Mouse (Mus musculus) limb, embryonic 12.5 days (tissue): ENCODE data around the gene Gm40193. TPM values are rescaled to one million over a fixed set of nuclear protein-coding genes. Genes with fewer than 3 reads are reported as not detected.

ENCODE experiments used
- ATAC-seq: fragments of 200-750 bp; cut with Nextera tagmentation; 2 replicates; pipeline ENCODE4 v1.8.0; 2017; ENCODE audit warnings: low read depth, moderate TSS enrichment; ENCODE audit not compliant: insufficient number of reproducible peaks, insufficient read depth, low FRiP score, low TSS enrichment
- H3K27ac ChIP-seq: fragments of 300-500 bp; sonication (generic); 2 replicates; pipeline ENCODE4 v1.5.1; 2016; ENCODE audit warnings: mild to moderate bottlenecking, moderate library complexity
- H3K27me3 ChIP-seq: fragments of 300-500 bp; sonication (generic); 2 replicates; pipeline ENCODE4 v1.6.1; 2016; ENCODE audit warnings: mild to moderate bottlenecking, moderate library complexity
- H3K36me3 ChIP-seq: fragments of 300-500 bp; sonication (generic); 2 replicates; pipeline ENCODE4 v1.6.1; 2016; ENCODE audit warnings: mild to moderate bottlenecking, moderate library complexity
- H3K4me1 ChIP-seq: fragments of 300-500 bp; sonication (generic); replicated peaks from 2 replicates; pipeline ENCODE4 v1.6.1; 2016
- H3K4me2 ChIP-seq: fragments of 300-500 bp; sonication (generic); 2 replicates; pipeline ENCODE4 v1.6.1; 2016; ENCODE audit warnings: mild to moderate bottlenecking, moderate library complexity
- H3K4me3 ChIP-seq: fragments of 300-500 bp; sonication (generic); replicated peaks from 2 replicates; pipeline ENCODE4 v1.5.1; 2016; ENCODE audit warnings: mild to moderate bottlenecking
- H3K9ac ChIP-seq: fragments of 300-500 bp; sonication (generic); replicated peaks from 2 replicates; pipeline ENCODE4 v1.6.1; 2016; ENCODE audit warnings: mild to moderate bottlenecking, moderate library complexity
- H3K9me3 ChIP-seq: fragments of 300-500 bp; sonication (generic); 2 replicates; pipeline ENCODE4 v1.6.1; 2016; ENCODE audit warnings: mild to moderate bottlenecking, moderate library complexity
- WGBS: fragments of 180-500 bp; shearing (Covaris S2); methylation state at CpG from one replicate; pipeline ENCODE4 v1.1.7; 2016; 5-methylcytosine and 5-hydroxymethylcytosine counted together
- polyA plus RNA-seq: library from polyadenylated mRNA; unstranded; fragments of >200 nt; fragmentation: Nextera tagmentation; extraction: Ambion mirVana; gene quantifications from 2 replicates; pipeline ENCODE4 v1.2.1, GENCODE M21; 2016

Gene Gm40193
- polyA plus RNA-seq, 1 experiment from 2014 or later = not detected

- H3K4me2 ChIP-seq = peak overlapping the region; percentile 57
- peaks cover 10% of the 10 kb centered on the region; the same call in 1 of the 2 replicates for H3K4me1 ChIP-seq
- peak overlapping the region; percentile 63 for H3K9ac ChIP-seq
- H3K9me3 ChIP-seq = no peaks in the 10 kb centered on the region
- WGBS = 11% methylated on average over 41 of the region's 41 CpGs
- H3K27ac ChIP-seq = peak overlapping the region; percentile 70; the same call in 1 of the 2 replicates
- H3K27me3 ChIP-seq = peaks cover 11% of the 10 kb centered on the region
- ATAC-seq = 0 out of 2 replicates have a peak, but pooled peaks have one; percentile 33
- H3K4me3 ChIP-seq = peak overlapping the region; percentile 31
- H3K36me3 ChIP-seq = no peaks in the 10 kb centered on the region
Measured at GRCm38 (mm10) chr11:70520178-70520769, 12.5 kb downstream of the Gm40193 start.

- ATAC-seq = no peak
- Histone ChIP-seq H3K4me3 (peak within 1 kb of the TSS; percentile 31), H3K27me3 (peaks cover 11% of the 10 kb centered on the region), H3K27ac (0 out of 2 replicates have a peak within 1 kb of the TSS, but pooled peaks have one; percentile 70), H3K9ac (peak within 1 kb of the TSS; percentile 63), H3K36me3 (no peaks in the 10 kb centered on the region), H3K9me3 (no peaks in the 10 kb centered on the region), H3K4me1 (peaks cover 10% of the 10 kb centered on the region; the same call in 1 of the 2 replicates), H3K4me2 (peak within 1 kb of the TSS; percentile 57)
- 88% methylated on average over 10 of the region's 10 CpGs for WGBS
Measured at GRCm38 (mm10) chr11:70518923-70519322, 13.8 kb downstream of the Gm40193 start, which contains the start of gene Gltpd2. Gltpd2 (plus strand) TSS chr11:70519196.

GRCm38 (mm10) chr11:70518436-70518835 is 14.3 kb downstream of the Gm40193 start:
- Histone ChIP-seq H3K9ac (no peak overlapping the region), H3K36me3 (no peaks in the 10 kb centered on the region), H3K27ac (no peak overlapping the region), H3K27me3 (peaks cover 11% of the 10 kb centered on the region), H3K9me3 (no peaks in the 10 kb centered on the region), H3K4me1 (peaks cover 10% of the 10 kb centered on the region; the same call in 1 of the 2 replicates), H3K4me2 (no peak overlapping the region), H3K4me3 (no peak overlapping the region)
- no peak for ATAC-seq
- WGBS = 67% methylated on average over 1 of the region's 1 CpGs

DNA sequence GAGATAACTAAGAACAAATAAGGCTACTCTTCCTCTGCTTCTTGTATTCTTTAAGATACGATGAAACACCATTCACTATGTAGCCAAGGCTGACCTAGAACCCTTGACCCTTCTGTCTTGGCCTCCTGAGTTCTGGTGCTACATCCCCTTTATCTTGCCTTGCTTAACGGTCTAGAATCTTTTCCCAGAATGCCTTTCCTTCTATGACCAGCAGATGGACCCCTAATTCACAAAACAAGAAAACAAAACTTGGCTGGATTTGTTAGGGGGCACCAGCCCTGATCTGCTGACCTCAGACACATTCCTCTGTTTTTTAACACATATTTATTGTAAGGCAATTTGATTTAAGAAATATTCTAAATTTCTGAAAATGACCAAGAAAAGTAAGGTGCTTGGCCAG is 16.4 kb downstream of the Gm40193 start:
- no peak overlapping the region for H3K4me3 ChIP-seq
- H3K9ac ChIP-seq = no peak overlapping the region
- H3K36me3 ChIP-seq = no peaks in the 10 kb centered on the region
- no peak overlapping the region for H3K27ac ChIP-seq
- H3K4me1 ChIP-seq = peaks cover 10% of the 10 kb centered on the region; the same call in 1 of the 2 replicates
- ATAC-seq = no peak
- WGBS = 13% methylated on average over 2 of the region's 2 CpGs
- H3K9me3 ChIP-seq = no peaks in the 10 kb centered on the region
- H3K4me2 ChIP-seq = no peak overlapping the region
- peaks cover 11% of the 10 kb centered on the region for H3K27me3 ChIP-seq

- Histone ChIP-seq H3K36me3 (no peaks in the 10 kb centered on the region), H3K27ac (no peak within 1 kb of the TSS), H3K27me3 (0 out of 2 replicates have a peak, but pooled peaks cover 3% of the 10 kb centered on the region), H3K9me3 (no peaks in the 10 kb centered on the region), H3K4me3 (no peak within 1 kb of the TSS), H3K9ac (no peak within 1 kb of the TSS), H3K4me2 (no peak within 1 kb of the TSS), H3K4me1 (peaks cover 4% of the 10 kb centered on the region; the same call in 1 of the 2 replicates)
- 90% methylated on average over 7 of the region's 7 CpGs for WGBS
- ATAC-seq = no peak
Measured at GRCm38 (mm10) chr11:70514288-70514687, 18.5 kb downstream of the Gm40193 start, which contains the start of gene Vmo1. Vmo1 (minus strand) TSS chr11:70514616.

DNA sequence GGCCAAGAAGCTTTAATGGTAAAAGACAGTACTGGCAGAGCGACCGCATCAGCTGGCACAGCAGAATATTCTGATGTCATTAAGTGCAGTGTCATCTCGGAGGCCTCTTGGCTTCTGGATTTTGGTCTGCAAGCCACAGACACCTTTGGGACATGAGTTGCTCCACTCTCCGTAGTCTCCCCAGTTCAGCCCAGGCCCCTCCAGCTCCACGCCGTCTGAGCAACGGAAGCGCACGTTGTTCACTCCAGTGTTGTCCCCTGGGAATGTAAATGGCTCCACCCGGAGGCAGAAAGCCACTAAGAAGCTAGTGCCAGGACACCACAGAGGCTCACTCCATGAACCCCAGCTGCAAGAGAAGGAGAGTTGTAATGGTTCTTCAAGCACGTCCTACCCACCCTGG is 19.2 kb downstream of the Gm40193 start:
- H3K4me1 ChIP-seq = peaks cover 4% of the 10 kb centered on the region; the same call in 1 of the 2 replicates
- no peak overlapping the region for H3K4me3 ChIP-seq
- H3K9ac ChIP-seq = no peak overlapping the region
- peaks cover 8% of the 10 kb centered on the region; the same call in 1 of the 2 replicates for H3K27me3 ChIP-seq
- H3K4me2 ChIP-seq = no peak overlapping the region
- ATAC-seq = no peak
- no peak overlapping the region for H3K27ac ChIP-seq
- WGBS = 63% methylated on average over 11 of the region's 11 CpGs
- H3K36me3 ChIP-seq = no peaks in the 10 kb centered on the region
- no peaks in the 10 kb centered on the region for H3K9me3 ChIP-seq

DNA sequence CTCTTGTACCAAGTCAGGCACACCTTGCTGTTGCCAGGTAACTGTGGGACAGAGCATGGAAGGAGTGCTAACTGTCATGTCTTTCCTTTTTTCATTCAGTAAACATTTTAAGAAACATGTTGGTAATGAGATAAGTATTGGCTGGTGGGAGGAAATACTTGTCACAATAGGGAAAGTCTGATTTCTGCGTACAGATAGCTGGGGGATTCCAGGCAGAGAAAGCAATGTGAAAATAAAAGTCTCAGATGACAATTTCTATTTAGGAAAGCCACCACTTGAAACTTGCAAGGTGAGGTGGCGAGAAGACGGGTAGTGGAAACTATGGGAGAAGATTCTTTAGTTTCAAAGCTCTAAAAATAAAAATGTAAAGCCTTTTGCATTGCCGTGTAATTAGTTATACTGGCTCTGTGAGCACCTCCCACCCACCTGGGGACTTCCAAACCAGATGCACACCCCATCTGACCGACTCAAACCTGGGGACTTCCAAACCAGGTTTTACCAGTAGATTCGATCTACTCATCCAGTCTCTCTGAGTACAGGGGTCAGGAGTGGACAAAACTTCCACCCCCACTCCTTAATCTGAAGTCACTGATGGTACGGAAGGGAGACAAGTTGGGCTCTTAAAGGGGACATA is 19.9 kb downstream of the Gm40193 start:
- no peak for ATAC-seq
- Histone ChIP-seq H3K4me3 (no peak overlapping the region), H3K9ac (no peak overlapping the region), H3K9me3 (no peaks in the 10 kb centered on the region), H3K27ac (no peak overlapping the region), H3K36me3 (no peaks in the 10 kb centered on the region), H3K4me2 (no peak overlapping the region), H3K27me3 (peaks cover 8% of the 10 kb centered on the region; the same call in 1 of the 2 replicates), H3K4me1 (peaks cover 4% of the 10 kb centered on the region; the same call in 1 of the 2 replicates)
- WGBS = 82% methylated on average over 7 of the region's 7 CpGs

DNA sequence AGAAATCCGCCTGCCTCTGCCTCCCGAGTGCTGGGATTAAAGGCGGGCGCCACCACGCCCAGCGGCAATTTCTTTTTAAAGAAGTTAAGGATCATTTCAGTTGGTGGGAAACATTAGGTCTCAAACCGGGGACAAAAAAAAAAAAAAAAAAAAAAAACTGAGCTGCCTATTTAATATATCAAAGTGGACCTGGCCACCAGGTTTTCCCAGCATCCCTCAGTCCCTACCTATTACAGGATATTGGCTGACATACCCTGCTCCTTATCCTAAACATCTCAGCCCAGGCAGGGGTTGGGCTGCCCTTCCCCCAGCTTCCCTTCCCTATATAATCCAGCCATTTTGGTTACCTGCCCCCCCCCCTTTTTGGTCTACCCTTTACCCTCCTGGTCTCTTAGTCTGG is 20.9 kb downstream of the Gm40193 start:
- Histone ChIP-seq H3K36me3 (no peaks in the 10 kb centered on the region), H3K4me3 (no peak overlapping the region), H3K4me1 (peaks cover 4% of the 10 kb centered on the region; the same call in 1 of the 2 replicates), H3K27ac (no peak overlapping the region), H3K4me2 (no peak overlapping the region), H3K27me3 (peaks cover 8% of the 10 kb centered on the region; the same call in 1 of the 2 replicates), H3K9ac (no peak overlapping the region), H3K9me3 (no peaks in the 10 kb centered on the region)
- ATAC-seq = no peak
- 89% methylated on average over 7 of the region's 7 CpGs for WGBS

DNA sequence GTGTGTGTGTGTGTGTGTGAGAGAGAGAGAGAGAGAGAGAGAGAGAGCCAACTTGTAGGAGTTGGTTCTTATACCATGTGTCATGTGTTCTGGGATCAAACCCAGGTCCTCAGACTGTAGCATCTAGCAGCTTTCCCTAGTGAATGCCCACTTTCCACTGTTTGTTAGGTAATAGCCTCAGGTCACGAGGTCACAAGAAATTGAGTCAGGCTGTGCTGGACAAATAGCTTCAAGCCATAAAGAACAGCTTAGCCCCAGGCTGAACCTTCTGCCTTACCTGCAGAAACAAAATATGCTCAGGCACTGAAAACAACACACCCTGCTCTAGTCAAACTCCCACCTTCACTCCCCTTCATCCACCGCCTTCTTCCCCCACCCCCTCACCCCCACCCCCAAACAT is 21.5 kb downstream of the Gm40193 start:
- 57% methylated on average over 2 of the region's 2 CpGs for WGBS
- no peak for ATAC-seq
- no peak overlapping the region for H3K9ac ChIP-seq

GRCm38 (mm10) chr11:70509753-70510564 is 22.8 kb downstream of the Gm40193 start:
- ATAC-seq = no peak
- H3K9ac ChIP-seq = peak overlapping the region; percentile 18; the same call in 1 of the 2 replicates

More for the DNA sequence above, 21.5 kb downstream of the Gm40193 start:
- Histone ChIP-seq H3K4me1 (peaks cover 4% of the 10 kb centered on the region; the same call in 1 of the 2 replicates), H3K9me3 (no peaks in the 10 kb centered on the region), H3K27ac (no peak overlapping the region), H3K4me2 (no peak overlapping the region), H3K36me3 (no peaks in the 10 kb centered on the region), H3K4me3 (no peak overlapping the region), H3K27me3 (peaks cover 8% of the 10 kb centered on the region; the same call in 1 of the 2 replicates)

More at GRCm38 (mm10) chr11:70509753-70510564, 22.8 kb downstream of the Gm40193 start:
- peaks cover 4% of the 10 kb centered on the region; the same call in 1 of the 2 replicates for H3K4me1 ChIP-seq
- peak overlapping the region; percentile 45 for H3K4me2 ChIP-seq
- H3K27ac ChIP-seq = no peak overlapping the region
- WGBS = 8% methylated on average over 19 of the region's 19 CpGs
- H3K4me3 ChIP-seq = 0 out of 2 replicates have a peak overlapping the region, but pooled peaks have one; percentile 19
- H3K27me3 ChIP-seq = peaks cover 13% of the 10 kb centered on the region
- no peaks in the 10 kb centered on the region for H3K36me3 ChIP-seq
- H3K9me3 ChIP-seq = no peaks in the 10 kb centered on the region
